Mouse (Mus musculus) embryo, embryonic 9.5 days (tissue): Measurements from ENCODE around the gene Slc22a20.

Experiments
- DNase-seq: peaks from one replicate; pipeline ENCODE4 v3.0.0-alpha.2; 2017; ENCODE audit errors: extremely low spot score

Slc22a20 gene

DNA sequence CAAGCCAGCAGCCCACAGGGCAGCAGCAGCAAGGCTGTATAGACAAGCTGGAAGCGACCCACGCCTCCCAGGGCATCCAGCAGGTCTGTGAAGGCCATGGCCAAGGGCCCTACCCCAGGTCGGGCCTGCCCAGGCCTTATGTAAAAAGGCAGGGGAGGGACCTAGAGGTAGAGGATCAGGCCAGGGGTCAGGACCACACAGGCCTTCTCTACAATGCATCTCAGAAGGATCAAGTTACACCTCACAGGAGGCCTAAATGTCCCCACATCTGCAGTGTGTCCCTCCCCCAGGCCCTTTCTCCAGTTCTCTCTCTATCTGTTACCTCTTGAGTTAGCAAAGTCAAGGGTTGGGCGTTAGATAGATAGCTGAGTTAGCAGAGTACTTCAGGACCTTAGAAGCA lies at the start of gene Slc22a20:
Gene Slc22a20 (minus strand): TSS at position 101 of the 400 bp plus-strand sequence.
- DNase-seq: peak; percentile 14

DNA sequence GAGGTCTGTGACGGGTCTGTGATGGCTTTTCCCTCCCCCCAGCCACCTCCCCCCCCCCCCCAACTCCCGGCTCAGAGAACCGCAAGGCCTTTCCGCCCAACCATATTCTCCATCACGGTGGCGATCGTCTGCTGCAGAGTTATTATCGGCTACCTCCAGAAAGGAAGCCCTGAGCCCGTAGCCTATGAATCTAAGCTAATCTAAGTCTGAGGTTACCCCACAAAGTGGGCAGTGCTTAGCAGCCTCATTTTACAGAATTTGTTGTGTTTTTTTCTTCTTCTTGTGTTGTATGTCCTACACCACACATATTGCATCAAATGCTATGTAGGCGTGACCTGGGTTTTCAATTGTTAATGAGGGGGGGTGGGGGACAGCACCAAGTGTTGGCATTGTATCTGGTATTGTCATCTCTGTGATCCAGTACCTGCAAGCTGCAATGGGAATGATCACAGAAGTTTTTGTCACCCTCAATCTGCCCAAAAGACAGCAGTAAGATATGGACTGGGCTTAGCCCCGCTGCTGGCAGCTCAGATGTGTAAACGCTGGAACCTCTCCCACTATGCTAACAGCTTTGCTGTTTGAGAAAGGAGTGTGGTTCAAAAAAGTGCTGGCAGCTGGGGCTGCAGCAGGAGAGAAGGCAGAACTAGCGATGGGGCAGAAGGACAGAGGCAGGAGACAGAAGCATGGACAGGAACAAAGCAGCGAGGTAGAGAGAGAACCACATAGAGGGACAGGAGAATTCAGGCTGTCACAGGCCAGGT lies 44.8 kb upstream of the Slc22a20 start:
- DNase-seq: no peak

DNA sequence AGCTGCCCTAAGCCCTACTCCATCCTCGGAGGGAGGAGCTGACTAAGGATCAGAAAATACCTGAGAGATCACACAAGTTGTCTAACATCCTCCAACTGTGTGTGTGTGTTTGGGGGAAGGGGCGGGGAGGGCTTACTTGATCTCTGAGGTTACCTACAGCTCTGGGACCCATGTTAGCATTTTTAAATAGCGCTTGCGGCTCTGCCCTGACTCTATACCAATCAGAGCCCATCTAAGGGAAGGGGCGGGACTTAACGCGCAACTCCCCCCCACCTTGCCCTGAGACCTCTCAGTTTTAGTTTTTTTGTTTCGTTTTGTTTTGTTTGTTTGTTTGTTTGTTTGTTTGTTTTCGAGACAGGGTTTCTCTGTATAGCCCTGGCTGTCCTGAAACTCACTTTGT lies 43.5 kb upstream of the Slc22a20 start:
- no peak for DNase-seq

DNA sequence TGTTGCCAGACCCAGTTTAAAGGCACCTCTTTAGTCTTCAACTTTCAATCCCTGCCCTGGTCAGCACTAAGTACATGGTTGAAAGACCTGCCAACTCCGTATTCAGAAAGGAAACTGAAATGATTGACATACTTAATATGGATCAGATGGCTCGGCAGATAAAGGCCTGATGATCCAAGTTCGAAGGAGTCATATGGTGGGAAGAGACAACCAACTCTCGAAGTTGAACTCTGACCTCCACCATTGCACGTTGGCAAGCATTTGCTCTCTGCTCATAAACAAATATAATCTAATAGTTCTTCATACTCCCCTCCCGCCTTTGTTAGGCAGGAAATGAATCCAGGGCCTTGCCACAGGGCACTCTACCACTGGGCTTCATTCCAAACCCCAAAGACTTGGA lies 43.0 kb upstream of the Slc22a20 start:
- DNase-seq: no peak

DNA sequence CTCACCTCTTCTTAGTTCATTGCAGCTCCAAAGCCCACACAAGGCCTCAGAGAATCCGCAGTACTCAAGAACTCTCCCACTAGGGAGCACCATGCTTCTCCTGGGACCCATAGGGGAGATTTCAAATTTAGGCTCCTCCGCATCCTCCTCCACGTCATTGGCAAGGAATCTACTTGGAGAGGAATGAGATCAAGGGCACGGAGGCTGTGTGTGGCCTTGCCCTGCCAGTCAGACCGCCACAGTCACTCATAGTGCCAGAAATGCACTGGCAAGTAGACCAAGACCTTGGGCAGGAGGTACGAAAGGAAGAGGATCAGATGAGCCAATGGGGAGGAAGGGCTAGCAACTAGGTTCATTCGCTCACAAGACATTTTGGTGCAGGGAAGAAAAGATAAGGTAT lies 38.0 kb upstream of the Slc22a20 start:
- DNase-seq: no peak

DNA sequence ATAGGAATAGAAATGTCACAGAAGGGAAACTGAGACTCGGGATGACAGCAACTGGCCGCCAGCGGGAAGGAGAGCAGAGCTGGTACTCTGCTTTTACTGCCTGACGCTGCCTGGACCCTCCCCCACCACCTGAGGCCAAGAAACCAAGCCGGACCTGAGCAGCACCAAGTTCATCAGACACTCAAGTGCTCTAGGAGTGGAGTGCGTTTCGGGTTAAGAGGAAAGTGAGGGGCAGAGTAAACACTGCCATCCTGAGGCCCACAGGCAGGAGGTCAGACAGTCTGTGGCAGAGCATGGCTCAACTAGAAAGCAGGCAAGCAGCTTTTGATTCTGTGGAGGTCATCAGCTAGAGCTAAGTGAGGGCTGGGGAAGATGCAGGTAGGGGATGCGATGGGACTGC lies 37.1 kb upstream of the Slc22a20 start:
- no peak for DNase-seq

DNA sequence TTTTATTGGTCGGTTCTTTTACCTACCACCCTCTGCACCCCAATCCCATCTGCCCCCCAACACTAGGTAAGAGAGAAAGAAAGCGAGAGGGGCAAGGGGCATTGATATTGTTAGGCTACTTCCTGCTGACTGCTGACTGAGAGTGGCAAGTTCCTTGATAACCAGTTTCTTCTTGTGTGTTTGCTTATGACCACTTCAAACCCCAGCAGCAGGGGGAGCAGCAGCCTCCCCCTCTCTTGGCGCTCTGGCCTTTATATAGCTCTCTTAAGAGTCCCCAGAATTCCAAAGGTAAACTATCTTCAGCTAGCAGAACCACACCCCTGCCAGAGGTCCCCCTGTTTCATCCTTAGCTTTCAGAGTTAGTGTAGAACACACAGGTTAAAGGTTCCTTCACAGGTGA lies 34.3 kb upstream of the Slc22a20 start:
- no peak for DNase-seq

DNA sequence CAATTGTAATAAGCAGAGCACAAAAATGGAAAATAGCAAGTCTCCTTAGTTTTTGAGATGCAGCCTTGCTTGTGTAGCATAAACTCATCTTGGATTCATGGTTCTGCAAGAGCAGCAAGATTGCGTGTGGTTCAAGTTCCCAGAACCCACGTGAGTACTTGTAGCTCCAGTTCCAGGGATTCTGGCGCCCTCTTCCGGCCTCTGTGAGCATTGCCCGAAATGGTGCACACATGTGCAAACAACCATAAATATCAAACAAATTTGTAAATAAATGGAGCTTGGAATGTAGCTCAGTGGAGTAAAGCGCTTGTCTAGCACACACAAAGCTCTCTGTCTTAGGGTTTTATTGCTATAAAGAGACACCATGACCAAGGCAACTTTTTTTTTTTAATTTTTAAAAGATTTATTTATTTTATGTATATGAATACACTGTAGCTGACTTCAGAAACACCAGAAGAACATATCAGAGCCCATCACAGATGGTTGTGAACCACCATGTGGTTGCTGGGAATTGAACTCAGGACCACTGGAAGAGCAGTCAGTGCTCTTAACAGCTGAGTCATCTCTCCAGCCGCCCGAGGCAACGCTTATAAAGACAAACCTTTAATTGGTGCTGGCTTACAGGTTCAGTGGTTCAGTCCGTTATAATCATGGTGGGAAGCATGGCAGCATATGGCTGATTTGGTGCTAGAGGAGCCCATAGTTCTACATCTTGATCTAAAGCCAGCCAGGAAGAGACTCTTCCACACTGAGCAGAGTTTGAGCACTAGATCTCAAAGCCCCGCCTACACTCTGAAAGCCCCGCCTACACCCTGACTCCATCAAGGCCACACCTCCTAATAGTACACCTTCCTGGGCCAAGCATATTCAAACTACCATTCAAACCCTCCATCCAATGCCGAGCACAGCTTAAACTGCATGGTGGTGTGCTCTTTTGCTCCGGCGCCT lies 32.5 kb upstream of the Slc22a20 start:
- DNase-seq: peak; percentile 83

DNA sequence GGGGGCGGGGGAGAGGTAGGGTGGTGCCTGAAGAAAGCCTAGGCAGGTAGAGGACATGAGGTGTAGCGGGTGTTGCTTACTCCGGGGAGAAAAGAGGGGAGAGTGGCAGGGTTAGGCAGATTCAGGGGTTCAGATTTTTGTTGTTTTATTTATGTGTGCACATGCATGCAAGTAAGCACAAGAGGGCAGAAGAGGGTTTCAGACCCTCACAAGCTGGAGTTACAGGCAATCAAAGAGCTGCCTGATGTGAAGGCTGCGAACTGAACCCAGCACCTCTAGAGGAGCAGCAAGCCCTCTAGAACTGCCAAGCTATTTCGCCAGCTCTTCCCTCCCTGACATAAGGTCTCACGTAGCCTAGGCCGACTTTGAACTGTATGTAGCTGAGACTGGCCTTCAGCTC lies 30.6 kb upstream of the Slc22a20 start:
- no peak for DNase-seq

DNA sequence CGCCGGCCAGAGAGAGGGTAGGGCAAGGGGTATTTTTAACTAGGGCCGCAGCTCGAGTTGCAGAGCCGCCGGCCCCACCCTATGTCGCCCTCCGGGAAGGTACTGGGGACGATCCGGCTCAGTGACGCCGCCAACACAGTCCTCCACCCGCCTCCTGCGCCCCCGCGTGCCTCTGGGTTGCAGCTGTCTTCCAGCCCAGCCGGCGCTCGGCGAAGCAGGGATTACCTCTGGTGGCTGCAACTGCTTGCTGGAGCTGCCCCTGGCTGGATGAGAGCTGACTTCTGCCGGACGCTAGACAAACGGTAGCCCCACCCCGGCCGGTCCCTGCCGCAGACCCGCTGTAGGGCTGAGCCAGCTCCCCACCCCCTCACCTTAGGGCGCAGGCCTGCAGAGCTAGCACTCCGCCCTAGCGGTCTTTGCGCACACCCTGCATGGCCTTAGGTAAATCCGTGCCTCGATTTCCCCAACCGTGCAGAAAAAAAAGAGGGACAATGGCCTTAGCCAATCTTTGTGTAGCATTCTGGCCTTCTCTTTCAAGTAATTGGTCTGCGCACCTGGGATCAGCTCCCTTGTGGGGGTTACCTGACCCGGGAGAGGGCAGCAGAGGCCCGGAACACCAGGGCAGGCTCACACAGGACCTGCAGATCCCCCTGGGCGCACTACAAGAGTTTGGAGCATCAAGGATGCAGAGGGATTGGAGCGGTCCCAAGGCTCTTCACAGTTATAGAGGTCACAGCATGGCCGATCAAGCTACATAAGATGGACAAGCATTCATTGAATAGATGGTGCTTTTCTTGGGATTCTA lies 29.8 kb upstream of the Slc22a20 start, which contains the start of gene Capn1:
Gene Capn1 (minus strand): TSS at position 387 of the 805 bp plus-strand sequence.
- DNase-seq: peak; percentile 74

DNA sequence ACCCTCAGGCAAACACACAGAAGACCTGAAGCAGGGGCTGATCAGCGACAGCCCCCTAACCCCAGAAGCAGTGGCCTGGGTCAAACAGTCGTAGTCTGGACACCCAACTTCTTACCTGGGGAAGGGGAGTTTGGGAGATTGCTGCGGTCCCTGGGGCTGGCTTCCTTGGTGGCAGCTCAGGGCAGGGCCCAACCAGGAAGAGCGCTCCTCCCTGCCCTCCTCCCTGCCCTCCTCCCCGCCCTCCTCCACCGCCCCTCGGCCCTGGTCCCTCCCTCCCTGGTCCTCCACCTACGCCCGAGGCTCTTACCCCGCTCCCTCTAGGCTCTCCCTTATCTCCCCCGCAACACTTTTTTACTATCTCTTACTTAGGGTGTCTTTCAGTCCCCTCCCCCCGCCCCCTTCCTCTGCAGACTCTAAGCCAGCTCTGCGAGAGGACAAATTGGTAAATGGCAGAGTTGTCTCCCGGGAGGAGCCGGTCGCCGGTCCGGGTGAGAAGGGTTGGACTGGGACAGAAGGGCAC lies 29.1 kb upstream of the Slc22a20 start:
- peak; percentile 72 for DNase-seq

DNA sequence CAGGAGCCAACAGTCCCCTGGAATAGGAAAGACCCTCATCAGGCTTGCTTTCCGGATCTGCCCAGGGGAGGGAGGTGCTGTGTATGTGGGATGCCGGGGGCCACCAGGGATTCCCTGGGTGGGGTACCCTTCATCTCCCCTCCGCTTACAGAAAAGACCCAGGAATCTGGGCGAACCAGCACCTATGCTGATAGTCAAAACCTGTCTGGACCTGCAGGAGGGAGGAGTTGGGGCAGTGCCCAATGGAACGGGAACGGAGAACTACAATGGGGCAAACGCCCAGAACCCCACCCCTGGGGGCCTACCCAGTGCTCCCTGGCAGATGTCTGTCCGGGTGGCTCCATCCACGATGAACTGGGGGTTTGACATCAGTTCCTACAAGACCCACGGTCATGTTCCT lies 27.7 kb upstream of the Slc22a20 start:
- no peak for DNase-seq

DNA sequence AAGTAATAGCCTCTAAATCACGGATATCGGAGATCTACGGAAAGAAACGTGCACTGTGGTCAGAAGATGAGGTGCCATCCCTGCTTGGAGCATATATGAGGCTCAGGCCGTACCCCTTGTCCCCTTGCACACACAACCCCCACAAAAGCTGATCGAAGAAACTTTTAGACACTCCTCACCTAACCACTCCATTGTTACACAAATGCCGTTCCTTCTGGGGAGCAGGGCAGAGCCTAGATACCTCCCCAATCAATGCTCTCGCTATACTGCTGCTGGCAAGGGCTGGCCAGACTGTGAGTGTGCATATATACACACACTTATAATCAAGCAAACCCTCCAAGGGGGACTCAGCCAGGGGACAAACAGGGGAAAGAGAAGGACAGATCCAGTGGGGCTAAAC lies 23.2 kb upstream of the Slc22a20 start:
- no peak for DNase-seq

DNA sequence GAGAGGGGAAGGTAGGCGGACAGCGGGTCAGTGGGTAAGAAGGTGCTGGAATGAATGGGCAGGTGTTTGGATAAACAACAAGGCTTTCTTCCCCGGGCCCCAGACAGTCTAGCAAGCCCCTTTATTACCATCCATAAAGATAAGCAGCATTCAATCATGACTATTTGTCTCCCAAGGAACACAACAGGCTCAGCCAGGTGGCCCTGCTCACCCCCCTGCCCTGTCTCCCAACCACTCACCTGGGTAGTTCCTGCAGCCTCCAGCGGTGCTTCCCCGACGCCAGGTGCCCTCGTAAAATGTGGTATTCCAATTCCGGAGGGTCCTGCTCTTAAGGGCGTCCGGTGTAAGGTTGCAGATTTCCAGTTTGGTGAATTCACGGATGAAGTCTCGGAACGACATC lies 21.1 kb upstream of the Slc22a20 start:
- DNase-seq: no peak

DNA sequence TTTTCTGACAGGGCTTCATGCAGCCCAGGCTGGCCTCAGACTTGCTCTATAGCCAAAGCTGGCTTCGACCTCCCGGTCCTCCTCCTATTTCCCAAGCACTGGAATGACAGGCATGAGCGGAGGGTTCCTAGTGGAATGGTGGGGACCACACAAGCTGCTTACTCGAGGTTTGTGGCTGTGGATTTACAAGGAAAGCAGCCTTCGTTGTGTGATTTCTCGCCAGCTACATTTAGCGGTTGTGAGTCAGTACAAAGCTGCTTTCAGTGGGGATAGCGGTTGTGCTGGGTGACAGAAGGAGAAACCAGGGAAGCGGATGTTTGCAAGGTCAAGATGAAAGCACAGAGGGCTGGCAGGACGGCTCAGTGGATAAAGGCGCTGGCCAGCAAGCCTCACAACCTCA lies 19.6 kb upstream of the Slc22a20 start:
- DNase-seq: no peak

DNA sequence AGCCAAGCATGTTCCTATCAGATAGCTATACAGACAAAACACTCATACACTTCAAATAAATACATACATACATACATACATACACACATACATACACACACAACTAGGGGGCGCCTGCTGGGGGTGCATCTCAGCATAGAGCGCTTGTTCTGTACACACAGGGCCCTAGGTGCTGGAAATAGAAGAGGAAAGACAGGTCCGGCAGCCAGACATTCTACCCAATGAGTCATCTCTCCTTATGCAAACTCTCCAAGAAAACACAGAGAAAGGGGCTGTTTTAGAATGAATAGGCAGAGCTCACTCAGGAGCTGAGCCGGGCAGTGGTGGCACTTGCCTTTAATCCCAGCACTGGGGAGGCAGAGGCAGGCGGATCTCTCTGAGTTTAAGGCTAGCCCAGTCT lies 14.0 kb upstream of the Slc22a20 start:
- DNase-seq: no peak

DNA sequence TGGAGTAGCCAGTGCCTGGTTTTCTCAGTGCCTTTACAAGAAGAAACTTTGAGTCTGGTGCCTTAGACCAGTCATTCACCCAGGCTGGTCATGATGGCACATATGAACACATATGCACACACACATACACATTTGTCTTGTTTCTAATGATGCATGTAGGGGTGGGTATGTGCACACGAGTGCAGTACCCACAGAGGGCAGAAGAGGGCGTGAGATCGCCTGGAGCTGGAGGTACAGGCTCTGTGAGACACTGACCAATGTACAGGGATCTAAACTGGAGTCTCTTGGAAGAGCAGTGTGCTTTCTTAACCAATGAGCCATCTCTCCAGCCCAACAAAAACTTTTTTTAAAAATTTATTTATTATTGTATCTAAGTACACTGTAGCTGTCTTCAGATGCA lies 12.2 kb upstream of the Slc22a20 start:
- DNase-seq: no peak

DNA sequence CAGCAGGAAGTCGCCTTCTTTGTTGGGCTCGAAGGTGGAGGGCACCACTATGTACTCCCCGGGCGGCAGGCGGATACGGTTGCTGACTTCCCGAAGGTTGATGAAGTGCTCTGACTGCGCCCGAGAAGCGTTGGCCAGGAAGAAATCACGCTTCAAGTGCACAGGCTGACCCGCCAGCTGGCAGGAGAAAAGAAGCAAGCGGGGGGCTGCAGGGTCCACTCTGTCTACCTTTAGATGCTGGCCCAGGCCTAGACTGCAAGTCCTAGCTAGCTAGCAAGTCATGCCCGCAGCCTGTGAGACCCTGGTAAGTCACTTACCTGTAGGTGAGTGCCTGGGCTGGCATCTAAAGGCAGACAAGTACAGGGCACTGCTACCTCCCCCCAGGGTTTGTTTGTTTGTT lies 8.8 kb upstream of the Slc22a20 start:
- no peak for DNase-seq

DNA sequence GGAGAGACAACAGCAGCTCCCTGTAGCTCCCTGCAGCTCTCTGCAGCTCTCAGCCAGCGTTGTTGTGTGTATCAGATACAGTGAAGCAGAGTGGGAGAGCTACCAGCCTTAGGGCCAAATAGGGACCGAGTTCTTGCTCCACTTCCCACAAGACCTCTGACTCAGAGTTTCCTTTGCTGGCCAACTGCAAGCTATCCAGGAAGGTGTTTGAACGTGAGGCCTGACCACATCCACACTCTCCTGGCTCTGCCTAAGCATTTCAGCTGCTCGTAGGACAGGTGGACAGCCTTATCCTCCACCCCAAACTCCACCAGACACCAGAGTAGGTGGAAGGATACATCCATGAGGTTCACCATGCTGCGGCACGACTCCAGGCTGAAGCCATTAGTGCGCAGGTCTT lies 6.1 kb upstream of the Slc22a20 start:
- no peak for DNase-seq

DNA sequence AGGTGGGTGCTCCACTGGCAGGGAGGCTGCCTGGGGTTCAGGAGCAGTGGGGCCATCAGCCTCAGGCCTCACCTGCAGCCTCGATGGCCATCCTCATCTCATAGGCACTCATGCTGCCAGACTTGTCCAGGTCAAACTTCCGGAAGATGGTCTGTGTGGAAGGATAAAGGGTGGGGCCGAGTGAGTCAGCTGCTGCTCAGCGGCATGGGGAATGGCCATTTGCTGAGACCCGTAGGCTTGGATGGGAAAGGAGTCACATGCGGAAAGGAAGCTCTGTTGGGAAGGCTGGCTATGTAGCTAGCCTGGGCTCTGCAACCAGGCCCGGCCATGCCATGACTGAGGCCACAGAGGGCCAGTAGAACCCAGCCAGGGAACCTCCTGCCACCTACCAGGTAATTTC lies 5.5 kb upstream of the Slc22a20 start:
- no peak for DNase-seq

DNA sequence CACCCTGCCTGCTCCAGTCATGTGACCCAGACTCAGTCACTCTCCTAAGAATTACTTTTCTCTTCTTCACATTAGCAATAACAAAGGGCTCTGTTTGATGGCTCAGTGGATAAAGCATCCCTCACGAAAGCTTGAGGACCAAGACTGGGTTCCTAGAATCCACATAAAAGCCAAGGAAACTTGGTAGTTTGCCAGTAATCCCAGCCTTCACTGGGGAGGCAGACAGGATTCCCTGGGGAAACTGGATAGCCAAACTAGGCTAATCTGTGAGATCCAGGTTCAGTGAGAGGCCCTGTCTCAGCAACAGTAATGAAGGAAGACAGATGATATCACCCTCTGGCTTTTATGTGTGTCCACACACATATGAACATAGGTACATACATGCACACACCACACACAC lies 5.0 kb upstream of the Slc22a20 start:
- DNase-seq: no peak

DNA sequence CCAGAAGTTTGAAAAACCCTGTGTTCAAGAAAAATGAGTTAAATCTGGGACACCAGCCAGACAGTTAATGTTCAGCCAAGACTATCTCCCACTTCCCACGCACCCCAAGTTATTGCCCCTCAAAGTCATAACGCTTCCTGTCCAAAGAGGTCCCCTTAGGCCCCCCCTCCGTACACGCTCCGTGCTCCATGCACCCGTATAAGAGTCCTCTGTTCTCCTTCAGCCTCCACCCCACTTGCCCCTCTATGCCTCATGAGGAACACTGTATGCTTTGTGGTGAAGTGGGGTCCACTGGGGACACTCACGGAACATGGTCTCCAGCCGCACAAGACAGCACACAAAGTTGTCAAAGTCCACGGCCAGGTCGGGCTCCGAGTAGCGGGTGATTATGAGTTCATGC lies 4.1 kb upstream of the Slc22a20 start:
- DNase-seq: no peak
